Mouse (Mus musculus) heart, postnatal 0 days (tissue): ENCODE results near the gene Cgrrf1.

Experiments
- CTCF ChIP-seq: IDR thresholded peaks from 2 replicates; pipeline ENCODE4 v1.5.1; 2016; ENCODE audit warnings: antibody characterized with exemption, control low read depth, low read depth
- EP300 ChIP-seq: IDR thresholded peaks from 2 replicates; pipeline ENCODE4 v1.6.1; 2016; ENCODE audit warnings: antibody characterized with exemption, low read depth

GRCm38 (mm10) chr14:46889096-46889495 lies 57.2 kb downstream of the Cgrrf1 start:
- TF ChIP-seq CTCF (no peak), EP300 (peak; percentile 89)
